Mouse (Mus musculus) CD4-positive, CD25-positive, alpha-beta regulatory T cell, adult 2 months (primary cell): ENCODE results near the gene Rell1.
"Not testable (repeated sequence)": the region's sequence is repeated elsewhere in the genome, so short reads cannot be mapped to it uniquely, and the experiment has no call there.

Experiments
- DNase-seq: peaks from one replicate; pipeline ENCODE4 v3.0.0-alpha.2; 2012; ENCODE audit warnings: low read depth, low spot score

The Rell1 gene

GRCm38 (mm10) chr5:63903329-63903728 is 65.4 kb downstream of the Rell1 start:
- DNase-seq, result no peak

- DNase-seq, result no peak
Observed at GRCm38 (mm10) chr5:63897820-63898110, 70.9 kb downstream of the Rell1 start.

- DNase-seq, result not testable (repeated sequence)
Observed at GRCm38 (mm10) chr5:63897001-63897819, 71.5 kb downstream of the Rell1 start.

- DNase-seq, result no peak
Observed at GRCm38 (mm10) chr5:63891912-63892311, 76.8 kb downstream of the Rell1 start.

- no peak for DNase-seq
Observed at GRCm38 (mm10) chr5:63891241-63891640, 77.5 kb downstream of the Rell1 start.

- DNase-seq, result peak; percentile 32
Observed at GRCm38 (mm10) chr5:63887111-63887510, 81.6 kb downstream of the Rell1 start.

GRCm38 (mm10) chr5:63886709-63887108 is 82.0 kb downstream of the Rell1 start:
- DNase-seq, result peak; percentile 58

- no peak for DNase-seq
Observed at GRCm38 (mm10) chr5:63886292-63886691, 82.4 kb downstream of the Rell1 start.

- DNase-seq, result no peak
Observed at GRCm38 (mm10) chr5:63879026-63879425, 89.7 kb downstream of the Rell1 start.

GRCm38 (mm10) chr5:63876081-63876480 is 92.6 kb downstream of the Rell1 start:
- no peak for DNase-seq

GRCm38 (mm10) chr5:63874880-63875279 is 93.8 kb downstream of the Rell1 start:
- no peak for DNase-seq

- no peak for DNase-seq
Observed at GRCm38 (mm10) chr5:63872176-63872932, 96.3 kb downstream of the Rell1 start.

- DNase-seq, result no peak
Observed at GRCm38 (mm10) chr5:63867421-63867820, 101.3 kb downstream of the Rell1 start.

GRCm38 (mm10) chr5:63858901-63859300 is 109.8 kb downstream of the Rell1 start:
- no peak for DNase-seq
